Mouse (Mus musculus) bone marrow, adult 2 months (tissue): ENCODE measurements around the gene Zfp131.

ENCODE experiments used
- CTCF ChIP-seq: fragments of 200-500 bp; IDR thresholded peaks from 2 replicates; pipeline ENCODE4 v1.5.1; 2011; ENCODE audit warnings: low read length, control low read depth; ENCODE audit not compliant: control insufficient read depth, insufficient read depth
- POLR2A ChIP-seq: fragments of 200-500 bp; IDR thresholded peaks from 2 replicates; pipeline ENCODE4 v1.6.1; 2011; ENCODE audit warnings: low read depth, mild to moderate bottlenecking, control low read depth, low read length, borderline replicate concordance; ENCODE audit not compliant: control insufficient read depth

GRCm38 (mm10) chr13:119792791-119793404 lies 2.2 kb upstream of the Zfp131 start:
- TF ChIP-seq CTCF, result no peak
- TF ChIP-seq POLR2A, result no peak
